Mouse (Mus musculus): Measurements from ENCODE around the gene Snurf.

The Snurf gene

GRCm38 (mm10) chr7:60004606-60005330 lies at the start of gene Snurf, which contains the start of gene Gm38393:
TSS of gene Snurf (minus strand) at chr7:60005049.
TSS of gene Gm38393 (minus strand) at chr7:60005064.
- DNase-seq (ENCODE audit: inconsistent ontology term), result peak; percentile 31

- DNase-seq (ENCODE audit: inconsistent ontology term), result no peak
Measured at GRCm38 (mm10) chr7:60047481-60048201, 42.8 kb upstream of the Snurf start.

- no peak for DNase-seq (ENCODE audit: inconsistent ontology term)
Measured at GRCm38 (mm10) chr7:60013186-60013585, 8.3 kb upstream of the Snurf start.

DNA sequence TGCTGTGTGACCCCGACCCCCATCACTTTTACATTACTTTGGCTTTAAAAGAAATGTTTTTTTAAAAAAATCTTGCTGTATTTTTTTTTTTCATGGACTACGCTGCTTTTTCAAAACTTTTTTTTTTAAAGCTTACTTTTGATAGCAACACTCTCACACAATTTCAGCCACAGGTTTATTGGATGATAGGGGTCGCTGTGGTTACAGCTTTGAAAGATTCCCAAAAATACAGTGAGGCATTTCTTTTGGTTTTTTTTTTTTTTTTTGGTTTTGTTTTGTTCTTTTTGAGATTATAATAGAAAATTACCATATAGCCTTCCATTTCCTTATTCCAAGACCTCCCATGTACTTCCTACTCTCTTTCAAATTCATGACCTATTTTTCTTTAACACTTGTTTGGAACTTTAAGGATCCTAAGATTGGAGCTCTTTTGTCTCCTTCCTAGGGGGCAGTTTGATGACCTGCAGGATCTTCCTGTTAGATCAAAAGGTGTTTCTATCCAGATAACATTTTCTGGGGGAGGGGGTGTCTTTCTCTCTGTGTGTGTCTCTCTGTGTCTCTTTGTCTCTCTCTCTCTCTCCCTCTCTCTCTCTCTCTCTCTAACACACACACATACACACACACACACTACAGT lies 3.0 kb upstream of the Snurf start:
- no peak for DNase-seq (ENCODE audit: inconsistent ontology term)

- DNase-seq (ENCODE audit: inconsistent ontology term), result no peak
Measured at GRCm38 (mm10) chr7:60006262-60006661, 1.4 kb upstream of the Snurf start.

DNA sequence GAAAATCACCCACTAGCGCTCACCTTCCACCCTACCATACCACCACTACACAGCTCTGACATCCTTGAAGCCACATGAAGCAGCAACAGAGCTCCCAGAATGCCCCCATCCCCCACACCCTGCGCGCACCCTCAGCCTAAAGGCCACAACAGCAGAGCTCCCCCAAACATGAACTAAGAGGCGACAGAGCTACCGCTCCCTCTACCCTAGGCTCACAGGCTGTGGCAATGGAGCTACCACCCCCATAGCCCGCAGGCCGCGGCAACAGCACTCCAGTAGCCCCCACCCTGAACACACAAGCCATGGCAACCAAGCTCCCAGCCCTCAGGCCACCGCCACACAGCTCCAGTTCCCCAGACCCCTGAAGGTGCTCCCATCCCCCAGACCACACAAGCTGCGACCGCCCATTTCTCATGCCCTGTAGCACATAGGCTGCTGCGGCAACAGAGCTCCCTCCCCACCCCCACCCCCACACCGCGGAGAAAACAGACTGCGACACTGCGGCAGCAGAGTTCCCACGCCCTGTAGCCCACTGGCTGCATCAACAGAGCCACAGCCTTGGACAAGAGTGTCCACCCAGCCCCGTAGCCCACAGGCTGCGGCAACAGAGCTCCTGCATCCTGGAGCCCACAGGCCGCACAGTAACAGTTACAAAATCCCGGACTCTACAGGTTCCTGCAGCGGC lies 786 bp downstream of the Snurf start:
- peak; percentile 42 for DNase-seq (ENCODE audit: inconsistent ontology term)

GRCm38 (mm10) chr7:60003006-60003865 lies 1.6 kb downstream of the Snurf start:
- peak; percentile 2 for DNase-seq (ENCODE audit: inconsistent ontology term)

DNA sequence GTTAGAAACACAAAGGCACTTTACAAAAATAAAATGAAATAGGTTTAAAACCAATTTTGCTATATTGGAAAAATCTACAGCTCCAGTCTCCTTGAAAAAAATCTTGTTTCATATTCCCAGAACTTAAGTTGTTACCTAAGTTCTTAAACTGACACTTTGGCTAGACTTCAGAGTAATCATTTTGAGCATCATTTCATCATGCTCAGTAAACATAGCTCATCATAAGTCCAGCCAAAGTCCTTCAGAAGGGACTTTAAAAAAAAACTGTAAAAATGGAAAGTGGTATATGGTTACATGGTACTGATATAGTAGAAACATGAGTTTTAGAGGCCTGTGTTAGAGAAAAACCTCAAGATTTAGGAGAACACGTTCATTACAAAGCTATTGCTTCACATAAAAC lies 26.2 kb downstream of the Snurf start:
- DNase-seq (ENCODE audit: inconsistent ontology term), result no peak

All from Muller cell, postnatal 12 days (primary cell).